Mouse (Mus musculus): ENCODE results near the gene Hist3h2ba.
A peak's percentile ranks its signal among the peaks of the same experiment; 100 is the strongest.

- TF ChIP-seq CTCF (IDR thresholded peaks at IDR 0.05; ENCODE audit: control insufficient read depth, insufficient read depth, low read length), result peak; percentile 61
- no peak for TF ChIP-seq POLR2A (IDR thresholded peaks at IDR 0.05; ENCODE audit: borderline replicate concordance, control insufficient read depth, low read depth, low read length)
These were observed 31.6 kb upstream of the Hist3h2ba start for GRCm38 (mm10) chr11:58916879-58917744.

Data from bone marrow, adult 2 months (tissue).